Mouse (Mus musculus): Measurements from ENCODE around the gene Thra. TPM values are rescaled to one million over a fixed set of nuclear protein-coding genes. Genes with fewer than 3 reads are reported as not detected.
A peak's percentile ranks its signal among the peaks of the same experiment; 100 is the strongest.
"Not testable (repeated sequence)": the region's sequence is repeated elsewhere in the genome, so short reads cannot be mapped to it uniquely, and the experiment has no call there.

The Thra gene
- polyA plus RNA-seq (2012; rRNA removed), result 770 and 851 TPM in 2 replicates

DNA sequence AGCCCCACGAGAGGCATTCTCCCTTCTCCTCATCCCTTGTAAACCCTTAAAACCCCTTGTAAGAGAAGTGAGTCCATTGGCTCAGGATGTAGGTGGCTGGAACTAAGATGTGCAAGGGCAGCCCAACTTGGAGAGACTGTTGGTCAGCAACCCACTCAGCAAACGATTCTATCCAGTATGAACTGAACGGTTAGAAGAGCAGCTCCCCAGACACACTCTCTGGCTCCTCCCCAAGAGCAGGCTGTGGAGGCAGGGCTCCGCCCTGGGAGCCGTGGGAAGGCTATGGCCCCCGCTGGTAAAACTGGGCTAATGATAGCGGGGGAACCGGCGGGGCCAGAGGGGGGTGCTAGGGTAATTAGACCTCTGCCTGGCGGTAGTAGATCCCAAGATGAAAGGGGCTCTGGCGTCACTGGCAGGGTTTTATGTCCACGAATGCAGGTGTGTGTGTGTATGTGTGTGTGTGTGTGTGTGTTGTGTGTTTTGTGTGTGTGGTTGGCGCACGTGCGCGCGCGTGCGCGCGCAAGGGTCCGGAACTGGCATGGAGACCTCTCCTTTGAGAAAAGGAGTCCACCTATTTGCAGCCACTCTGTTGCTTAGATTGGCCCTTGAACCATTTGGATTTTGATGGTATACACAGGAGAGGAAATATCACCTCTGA lies at the start of gene Thra:
TSS of gene Thra (plus strand) at position 246 of the 658 bp plus-strand sequence.
- peak in 1 of 2 experiments; percentile 75 for DNase-seq (ENCODE audit: extremely low spot score in 1 of 2, low spot score in 1 of 2)

DNA sequence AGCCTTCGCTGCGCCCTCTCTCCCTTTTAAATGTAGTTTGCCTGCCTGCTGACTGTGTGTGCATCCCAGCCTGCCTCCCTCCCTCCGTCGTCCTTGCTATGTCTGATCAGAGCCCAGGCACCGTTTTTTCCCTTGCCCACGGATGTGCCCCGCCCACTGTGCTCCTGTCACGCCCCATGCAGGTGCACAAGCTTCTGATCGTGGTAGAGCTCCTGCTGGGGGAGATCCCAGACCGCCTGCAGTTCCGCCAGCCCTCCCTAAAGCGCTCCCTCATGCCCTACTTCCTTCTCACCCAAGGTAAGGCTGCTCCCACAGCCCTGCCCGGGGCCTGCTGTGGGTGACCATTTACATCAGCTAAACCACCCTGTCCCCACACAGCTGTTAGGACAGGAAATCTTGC lies 47.2 kb upstream of the Thra start:
- DNase-seq (ENCODE audit: extremely low spot score in 1 of 2, low spot score in 1 of 2), result no peak

DNA sequence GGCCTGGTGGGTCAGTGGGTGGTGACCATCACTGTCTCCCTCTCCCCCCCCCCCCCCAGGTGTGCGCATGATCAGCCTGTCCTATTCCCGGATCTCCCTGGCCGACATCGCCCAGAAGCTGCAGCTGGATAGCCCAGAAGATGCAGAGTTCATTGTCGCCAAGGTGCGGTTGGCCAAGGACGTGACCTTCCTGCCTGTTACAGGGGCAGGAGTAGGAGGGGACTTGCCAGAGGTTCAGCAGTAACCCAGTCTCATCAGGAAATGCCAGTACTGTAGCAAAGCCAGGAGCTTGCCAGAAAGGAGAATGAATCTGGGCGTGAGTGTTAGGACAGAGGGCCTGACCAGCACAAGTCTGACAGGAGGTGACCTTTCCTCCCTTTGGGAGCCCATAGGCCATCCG lies 46.7 kb upstream of the Thra start:
- DNase-seq (ENCODE audit: extremely low spot score in 1 of 2, low spot score in 1 of 2), result no peak

DNA sequence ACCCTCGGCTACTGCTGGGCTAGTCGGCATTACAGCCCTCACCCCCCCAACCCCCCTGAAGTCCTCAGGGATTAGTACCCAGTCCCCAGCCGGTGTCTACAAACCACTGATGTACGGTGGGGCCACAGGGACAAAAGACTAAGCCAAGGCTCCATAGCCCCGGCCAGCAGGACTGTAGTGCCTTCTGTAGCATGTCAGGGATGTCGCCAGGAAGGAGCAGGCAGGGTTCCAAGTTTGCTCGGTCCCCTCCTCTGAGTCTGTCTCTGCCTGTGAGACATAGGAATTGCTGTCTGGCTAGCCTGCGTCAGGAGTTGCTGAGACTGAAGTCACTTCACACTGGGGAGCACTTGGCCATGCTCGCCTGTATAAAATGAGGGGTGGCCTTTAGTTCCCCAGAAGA lies 46.1 kb upstream of the Thra start:
- no peak for DNase-seq (ENCODE audit: extremely low spot score in 1 of 2, low spot score in 1 of 2)

DNA sequence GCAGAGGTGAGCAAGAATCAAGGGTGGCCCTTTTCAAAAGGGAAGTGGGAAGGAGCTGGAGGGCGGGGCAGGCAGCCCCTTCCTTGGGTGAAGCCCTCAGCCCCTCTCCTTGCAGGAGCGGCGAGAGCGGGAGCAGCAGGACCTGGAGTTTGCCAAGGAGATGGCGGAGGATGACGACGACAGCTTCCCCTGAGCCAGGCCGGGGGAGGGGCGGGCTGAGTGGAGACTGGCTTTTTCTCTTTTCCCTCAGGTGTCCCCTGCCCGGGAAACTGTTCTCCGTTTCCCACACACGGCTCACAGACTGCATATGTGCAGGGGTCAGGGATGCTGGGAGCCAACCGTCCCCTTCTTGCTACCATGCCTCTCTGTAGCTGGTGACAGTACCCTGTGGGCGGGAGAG lies 45.0 kb upstream of the Thra start:
- DNase-seq (ENCODE audit: extremely low spot score in 1 of 2, low spot score in 1 of 2), result no peak

DNA sequence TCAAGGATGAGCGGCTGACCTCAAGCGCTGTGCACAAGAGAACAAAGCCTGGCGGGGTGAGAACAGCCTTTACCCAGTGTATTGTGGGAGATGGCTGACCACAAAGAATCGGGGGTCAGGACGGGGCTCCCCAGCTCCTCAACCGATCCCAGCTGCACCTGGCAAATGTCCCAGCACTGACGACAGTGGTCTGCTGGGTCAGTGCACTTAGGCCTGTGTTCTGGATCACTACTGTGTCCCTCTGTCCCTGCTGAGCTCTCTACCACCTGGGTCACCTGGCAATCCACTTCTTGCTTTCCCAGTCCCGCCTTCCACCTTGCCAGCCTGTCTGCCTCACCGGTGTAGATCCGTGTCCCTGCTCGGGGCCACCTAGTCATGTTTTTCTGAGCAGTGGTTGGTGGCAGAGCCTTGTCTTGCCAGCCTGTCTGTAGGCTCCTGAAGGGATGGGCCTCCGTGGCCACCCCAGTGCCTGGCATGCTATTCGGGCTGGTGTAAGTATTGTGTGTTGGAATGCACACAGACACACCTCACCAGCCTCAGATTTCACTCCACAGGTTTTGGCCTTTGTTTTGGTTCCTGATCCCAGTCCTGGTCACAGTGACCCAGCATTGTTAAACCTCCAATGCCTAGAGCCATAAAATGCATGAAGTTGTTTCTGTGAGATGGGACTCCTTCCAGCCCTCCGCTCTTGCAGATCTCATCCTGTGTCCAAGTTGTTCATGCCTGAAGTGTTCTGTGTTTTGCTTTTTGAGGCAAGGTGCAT lies 43.8 kb upstream of the Thra start:
- DNase-seq (ENCODE audit: extremely low spot score in 1 of 2, low spot score in 1 of 2), result no peak

DNA sequence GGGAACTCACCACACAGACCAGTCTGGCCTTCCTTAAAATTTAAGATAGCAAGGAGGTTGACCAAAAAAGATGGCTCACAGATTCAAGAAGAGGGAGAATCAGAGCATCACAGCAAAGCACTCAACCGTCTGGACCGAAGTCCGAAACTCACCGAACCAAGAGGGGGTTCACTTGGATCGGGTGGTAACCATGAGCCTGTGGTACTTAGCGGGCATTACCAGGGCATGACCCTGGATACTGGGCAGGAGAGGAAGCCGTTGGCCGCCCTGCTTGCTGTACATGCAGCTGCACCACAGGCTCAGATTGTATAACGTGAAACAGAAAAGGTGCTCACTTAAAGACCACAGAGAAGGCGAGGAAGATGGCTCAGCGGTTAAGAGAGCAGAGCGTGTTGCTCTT lies 43.2 kb upstream of the Thra start:
- no peak for DNase-seq (ENCODE audit: extremely low spot score in 1 of 2, low spot score in 1 of 2)

DNA sequence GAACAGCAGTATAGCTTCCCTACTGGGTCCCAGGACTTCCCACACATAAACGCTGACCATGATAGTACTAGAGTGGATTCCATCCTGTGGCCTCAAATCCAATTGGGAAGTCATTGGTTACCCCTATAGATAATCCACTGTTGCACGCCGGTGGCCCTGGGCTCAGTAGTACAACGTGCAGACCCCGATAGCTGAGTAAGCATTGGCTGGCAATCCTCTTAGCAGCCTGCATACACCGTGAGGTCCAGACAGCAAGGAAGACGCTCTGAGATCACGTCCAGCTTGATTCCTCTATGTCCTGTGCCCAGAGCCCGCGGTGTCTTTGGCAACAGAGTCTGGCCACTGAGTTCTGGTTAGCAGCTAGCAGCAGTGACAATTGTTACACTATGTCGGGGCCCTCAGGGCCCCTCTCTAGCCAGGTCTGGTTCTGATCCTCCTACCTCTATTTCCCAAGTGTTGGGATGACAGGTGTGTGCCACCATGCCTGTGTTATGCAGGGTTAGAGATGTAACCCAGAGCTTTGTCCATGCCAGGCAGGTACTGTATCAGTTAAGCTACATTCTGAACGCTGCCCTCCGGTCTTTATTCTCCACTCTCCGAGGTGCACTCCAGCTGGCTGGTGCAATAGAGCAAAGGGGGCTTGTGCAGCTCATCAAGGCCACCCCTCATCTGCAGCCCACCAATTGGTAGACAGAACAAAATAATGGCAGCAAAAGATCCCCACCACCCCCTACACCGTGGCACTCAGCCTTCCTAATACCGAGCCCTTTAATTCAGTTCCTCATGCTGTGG lies 41.4 kb upstream of the Thra start:
- DNase-seq (ENCODE audit: extremely low spot score in 1 of 2, low spot score in 1 of 2), result no peak

DNA sequence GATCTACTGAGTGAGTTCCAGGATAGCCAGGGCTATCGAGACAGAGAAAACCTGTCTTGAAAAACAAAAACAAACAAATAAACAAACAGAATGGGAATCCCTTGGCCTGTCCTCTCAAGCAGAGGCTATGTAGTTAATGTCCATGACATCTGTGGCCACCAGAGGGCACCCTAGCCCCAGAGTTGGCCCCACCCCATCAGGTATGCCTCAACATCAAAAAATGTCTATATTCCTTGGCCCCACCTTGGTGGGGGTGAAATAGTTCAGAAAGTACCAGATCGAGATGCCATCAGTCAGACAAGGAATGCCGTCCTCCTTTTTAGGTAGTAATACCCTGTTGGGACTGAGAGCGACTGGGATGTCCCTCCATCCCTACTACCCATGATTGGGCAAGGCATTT lies 40.5 kb upstream of the Thra start:
- peak; percentile 53 to 90 for DNase-seq (ENCODE audit: extremely low spot score in 1 of 2, low spot score in 1 of 2)

DNA sequence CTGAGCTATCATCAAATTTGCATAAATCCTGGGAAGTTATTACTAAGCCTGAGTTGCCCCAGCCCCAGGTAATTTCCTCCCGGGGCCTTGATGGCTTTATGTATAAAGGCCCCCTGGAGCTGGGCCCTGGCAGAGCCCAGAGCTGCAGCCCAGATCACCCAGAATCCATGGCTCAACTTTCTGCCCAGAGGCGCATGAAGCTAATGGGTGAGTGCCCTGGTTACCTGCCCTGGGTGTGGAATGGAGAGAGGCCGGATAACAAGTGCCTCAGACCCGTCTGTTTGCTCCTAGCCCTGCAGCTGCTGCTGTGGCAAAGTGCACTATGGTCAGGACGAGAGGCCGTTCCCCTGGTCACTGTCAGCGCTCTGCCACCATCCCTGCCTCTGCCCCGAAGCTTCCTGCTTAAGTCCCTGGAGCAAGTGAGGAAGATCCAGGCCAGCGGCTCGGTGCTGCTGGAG lies 39.2 kb upstream of the Thra start, which contains the start of gene Csf3:
TSS of gene Csf3 (plus strand) at position 51 of the 458 bp plus-strand sequence.
- DNase-seq (ENCODE audit: extremely low spot score in 1 of 2, low spot score in 1 of 2), result no peak

DNA sequence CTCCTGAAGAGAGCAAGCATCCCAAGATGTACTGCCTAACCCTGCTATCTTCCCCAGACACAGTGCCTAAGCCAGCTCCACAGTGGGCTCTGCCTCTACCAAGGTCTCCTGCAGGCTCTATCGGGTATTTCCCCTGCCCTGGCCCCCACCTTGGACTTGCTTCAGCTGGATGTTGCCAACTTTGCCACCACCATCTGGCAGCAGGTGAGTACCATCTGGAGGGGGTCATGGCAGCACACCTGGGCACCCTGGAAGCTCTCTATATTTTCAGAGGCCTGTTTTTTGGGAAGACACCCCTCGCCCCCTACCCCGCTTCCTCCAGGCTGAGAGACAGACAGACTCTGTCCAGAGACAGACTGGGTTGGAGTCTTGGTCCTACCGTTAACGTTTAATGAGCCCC lies 38.1 kb upstream of the Thra start:
- DNase-seq (ENCODE audit: extremely low spot score in 1 of 2, low spot score in 1 of 2), result no peak

DNA sequence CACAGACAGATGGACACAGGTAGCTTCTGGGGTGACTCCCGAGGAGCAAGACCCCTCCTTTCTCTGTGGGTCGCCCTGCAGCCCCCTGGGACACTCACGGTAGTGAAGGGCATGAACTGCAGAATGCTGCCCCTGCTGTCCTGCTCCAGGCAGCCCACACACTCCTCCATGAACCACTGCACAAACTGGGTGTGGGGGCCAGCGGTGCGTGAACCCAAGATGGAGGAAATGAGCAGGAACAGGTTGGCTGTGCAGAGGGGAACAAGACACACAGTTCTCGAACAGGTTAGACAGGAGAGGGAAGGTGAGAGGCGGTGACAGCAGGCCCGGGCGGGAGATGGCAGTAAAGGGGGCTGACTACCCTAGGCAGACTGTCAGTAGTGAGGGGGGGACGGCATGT lies 35.4 kb upstream of the Thra start:
- no peak for DNase-seq (ENCODE audit: extremely low spot score in 1 of 2, low spot score in 1 of 2)

DNA sequence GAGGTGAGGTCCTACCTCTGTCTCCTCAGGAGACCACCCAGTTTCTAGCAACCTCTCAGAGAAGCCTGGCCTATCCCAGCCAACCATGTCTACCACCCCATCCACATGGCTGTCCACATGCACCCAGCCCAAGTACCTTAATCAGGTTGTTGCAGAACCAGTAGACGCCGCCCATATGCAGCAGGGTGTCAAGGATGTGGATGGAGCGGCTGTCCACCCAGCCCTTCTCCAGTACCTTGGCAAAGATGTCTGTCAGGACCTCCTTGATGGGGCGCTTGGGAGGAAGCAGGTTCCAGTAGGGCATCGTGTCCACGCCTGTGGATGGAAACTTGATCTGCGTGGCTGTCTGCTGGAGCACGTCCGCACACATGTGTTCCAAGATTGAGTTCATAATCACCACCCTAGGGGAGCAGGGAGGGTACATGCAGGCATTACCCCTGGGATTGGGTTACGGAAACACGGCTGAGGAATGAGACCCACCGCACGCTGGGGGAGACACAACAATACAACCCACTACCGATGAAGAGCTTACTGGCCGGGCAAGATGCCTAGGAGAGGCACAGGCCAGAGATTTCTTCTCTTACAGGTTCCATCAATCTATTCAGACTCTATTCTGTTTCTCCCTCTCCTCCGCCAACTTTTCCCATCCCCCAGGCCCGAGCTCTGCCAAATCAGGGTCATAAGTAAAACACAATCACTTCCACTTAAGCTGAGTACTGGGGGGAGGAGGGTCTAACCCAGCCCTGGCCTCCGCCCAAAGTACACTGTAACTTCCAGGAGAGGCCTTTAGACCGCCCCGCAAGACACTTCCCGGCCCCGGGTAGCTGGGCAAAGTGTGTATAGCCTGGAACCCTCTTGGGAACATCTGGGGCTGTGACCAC lies 32.8 kb upstream of the Thra start:
- no peak for DNase-seq (ENCODE audit: extremely low spot score in 1 of 2, low spot score in 1 of 2)

DNA sequence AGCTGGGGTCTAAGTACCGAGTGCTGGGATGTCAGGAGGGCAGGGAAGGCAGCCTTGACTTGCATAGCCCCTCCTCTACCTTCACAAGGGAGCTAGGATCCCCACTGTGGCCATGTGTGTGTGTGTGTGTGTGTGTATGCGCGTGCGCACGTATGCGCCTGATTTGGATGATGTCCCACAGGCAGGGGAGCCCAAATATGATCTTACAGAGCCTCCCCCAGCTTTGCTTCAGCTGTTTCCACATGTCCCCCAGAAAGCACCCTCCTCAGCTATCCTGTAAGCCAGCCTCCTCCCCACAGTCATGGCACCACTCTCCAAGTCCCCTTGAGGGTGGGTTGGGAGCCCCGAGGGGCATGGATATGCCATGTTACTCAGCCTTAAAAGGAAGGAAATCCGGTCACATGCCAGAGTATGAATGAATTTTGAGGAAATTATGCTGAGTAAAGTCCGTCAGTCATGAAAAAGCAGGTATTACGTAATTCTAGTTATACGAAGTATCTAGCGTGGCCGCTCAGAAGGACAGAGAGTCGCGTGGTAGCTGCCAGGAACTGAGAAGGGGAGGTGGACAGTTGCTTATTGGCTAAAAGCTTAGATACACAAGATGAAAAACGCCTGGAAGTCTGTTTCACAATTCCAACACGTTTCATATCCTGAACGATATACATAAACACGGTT lies 32.0 kb upstream of the Thra start:
- no peak for DNase-seq (ENCODE audit: extremely low spot score in 1 of 2, low spot score in 1 of 2)

DNA sequence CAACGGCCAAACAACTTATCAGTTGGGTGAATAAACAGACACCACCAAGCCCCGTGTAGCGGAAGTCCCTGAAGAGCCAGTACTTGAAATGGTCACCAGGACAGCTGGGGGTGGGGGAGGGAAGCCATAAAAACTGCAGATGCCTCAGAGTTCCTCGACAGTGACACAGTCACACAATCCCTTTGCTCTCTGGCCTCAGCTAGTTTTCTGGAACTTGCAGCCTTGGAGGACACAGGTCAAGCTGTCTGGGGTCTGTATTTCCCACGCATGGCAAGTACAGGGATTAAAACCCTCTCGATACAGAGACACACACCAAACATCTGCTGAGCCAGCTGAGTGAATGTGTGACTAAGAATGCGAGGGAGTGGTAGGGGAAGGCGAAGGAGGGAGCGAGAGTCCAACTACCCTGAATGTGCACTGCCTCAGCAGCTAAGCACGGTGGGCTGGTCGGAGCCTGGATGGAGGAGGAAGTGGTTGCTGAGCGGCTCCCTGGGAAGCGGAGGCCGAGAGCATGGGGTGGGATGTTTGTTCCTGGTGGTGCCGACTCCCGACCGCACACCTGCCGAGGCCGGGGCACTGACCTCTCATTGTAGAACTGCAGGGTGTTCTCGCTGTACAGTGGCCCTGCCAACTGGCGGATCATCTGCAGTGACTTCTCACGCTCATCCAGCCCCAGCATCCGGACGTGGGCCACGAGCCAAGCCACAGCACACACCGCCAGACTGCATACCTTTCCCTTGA lies 31.3 kb upstream of the Thra start:
- peak in 1 of 2 experiments; percentile 54 for DNase-seq (ENCODE audit: extremely low spot score in 1 of 2, low spot score in 1 of 2)

DNA sequence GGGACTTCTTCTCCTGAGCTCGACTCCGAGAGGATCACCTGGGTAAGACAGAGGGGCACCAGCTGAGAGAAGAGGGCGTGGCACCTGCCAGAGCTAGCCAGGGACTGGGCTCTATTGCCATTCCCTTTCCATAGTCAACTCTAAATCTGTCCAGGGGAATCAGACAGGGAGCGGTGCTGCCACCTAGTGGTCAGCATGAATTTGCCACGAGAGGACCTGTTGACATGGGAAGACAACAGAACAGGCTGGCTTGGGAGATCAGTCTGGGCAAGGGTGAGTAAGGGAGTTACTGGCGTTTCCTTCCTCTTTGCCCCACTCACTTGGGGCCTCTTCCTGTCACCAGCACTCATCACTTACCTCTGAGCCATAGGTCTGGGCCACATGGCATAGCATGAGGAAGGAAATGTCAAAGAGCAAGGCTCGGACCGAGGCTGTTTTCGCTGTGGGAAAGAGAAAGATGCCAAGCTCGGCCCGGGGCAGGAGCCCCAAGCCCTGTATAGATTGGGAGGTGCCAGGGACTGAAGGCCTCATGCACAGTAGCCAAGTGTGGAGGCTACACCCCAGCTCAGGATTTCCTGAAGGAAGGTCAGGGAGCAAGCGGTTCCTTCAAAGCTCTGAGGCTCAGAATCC lies 29.9 kb upstream of the Thra start:
- DNase-seq (ENCODE audit: extremely low spot score in 1 of 2, low spot score in 1 of 2), result peak in 1 of 2 experiments; percentile 87

DNA sequence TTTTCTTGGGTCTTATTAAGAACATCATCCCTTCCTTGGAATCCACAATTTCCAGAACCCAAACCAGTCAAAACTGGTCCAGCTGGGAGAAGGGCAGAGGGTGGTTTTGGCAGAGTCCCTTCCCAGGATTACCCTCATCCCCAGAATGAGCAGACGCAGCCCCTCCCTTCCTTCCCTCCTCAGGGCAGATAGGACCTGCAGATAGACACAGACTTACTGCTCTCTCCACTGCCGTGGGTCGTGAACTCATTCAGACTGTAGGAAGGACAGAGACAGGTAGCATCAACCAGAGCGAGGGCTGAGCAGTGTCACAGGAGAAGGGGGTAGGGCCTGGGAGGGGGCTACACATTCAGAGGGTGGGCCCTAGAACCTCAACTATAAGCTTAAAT lies 29.4 kb upstream of the Thra start:
- DNase-seq (ENCODE audit: extremely low spot score in 1 of 2, low spot score in 1 of 2), result no peak

DNA sequence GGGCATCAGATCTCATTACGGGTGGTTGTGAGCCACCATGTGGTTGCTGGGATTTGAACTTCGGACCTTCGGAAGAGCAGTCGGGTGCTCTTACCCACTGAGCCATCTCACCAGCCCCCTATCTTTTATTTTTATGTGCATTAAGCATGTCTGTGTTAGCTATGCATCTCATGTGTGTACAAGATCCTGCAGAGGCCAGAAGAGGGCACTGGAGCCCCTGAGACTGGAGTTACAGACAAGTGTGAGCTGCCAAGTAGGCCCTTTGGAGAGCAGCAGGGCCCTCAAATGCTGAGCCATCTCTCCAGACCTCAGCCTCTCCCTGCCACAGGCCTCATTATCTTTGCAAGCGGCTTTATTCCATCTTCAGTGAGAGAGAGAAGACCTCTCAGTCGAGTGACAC lies 28.4 kb upstream of the Thra start:
- DNase-seq (ENCODE audit: extremely low spot score in 1 of 2, low spot score in 1 of 2), result not testable (repeated sequence)

DNA sequence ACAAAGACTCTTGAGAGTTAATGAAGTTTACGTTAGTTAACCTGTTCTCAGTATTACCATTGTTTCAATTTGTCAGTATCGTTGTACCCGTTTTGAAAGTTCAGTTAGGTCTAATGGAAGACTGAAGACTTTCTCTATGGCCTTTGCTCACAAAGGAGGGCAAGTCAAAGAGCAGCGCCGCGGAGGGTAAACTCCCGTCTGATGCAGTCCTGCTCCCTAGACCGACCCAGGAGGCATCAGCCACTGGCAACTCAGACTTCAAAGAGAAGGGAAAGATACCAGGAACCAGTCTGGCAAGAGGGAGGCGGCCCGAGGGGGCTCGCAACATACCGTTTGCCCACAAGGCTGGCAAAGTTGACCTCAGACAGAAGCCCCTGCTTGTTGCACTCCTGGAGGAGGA lies 26.7 kb upstream of the Thra start:
- no peak for DNase-seq (ENCODE audit: extremely low spot score in 1 of 2, low spot score in 1 of 2)

Data from frontal cortex, adult 2 months (tissue).